Mouse (Mus musculus) left cerebral cortex, postnatal 4 days (tissue): Measurements from ENCODE around the gene Ifnz. TPM values are rescaled to one million over a fixed set of nuclear protein-coding genes. Genes with fewer than 3 reads are reported as not detected.
"Not testable (repeated sequence)": the region's sequence is repeated elsewhere in the genome, so short reads cannot be mapped to it uniquely, and the experiment has no call there.

Experiments
- DNase-seq: peaks from one replicate; pipeline ENCODE4 v3.0.0-alpha.2; 2022
- intact Hi-C: fragments of 180-260 bp; cut with DNase I; formaldehyde crosslinking; loops from one replicate; pipeline ENCODE4 v1.15.1; 2025
- total RNA-seq, 2 experiments: library from RNA; stranded (reverse); gene quantifications; 2 replicates each; pipeline ENCODE4 v1.2.3; 2021

Ifnz gene
- total RNA-seq, 2 experiments from 2014 or later, result not detected

DNA sequence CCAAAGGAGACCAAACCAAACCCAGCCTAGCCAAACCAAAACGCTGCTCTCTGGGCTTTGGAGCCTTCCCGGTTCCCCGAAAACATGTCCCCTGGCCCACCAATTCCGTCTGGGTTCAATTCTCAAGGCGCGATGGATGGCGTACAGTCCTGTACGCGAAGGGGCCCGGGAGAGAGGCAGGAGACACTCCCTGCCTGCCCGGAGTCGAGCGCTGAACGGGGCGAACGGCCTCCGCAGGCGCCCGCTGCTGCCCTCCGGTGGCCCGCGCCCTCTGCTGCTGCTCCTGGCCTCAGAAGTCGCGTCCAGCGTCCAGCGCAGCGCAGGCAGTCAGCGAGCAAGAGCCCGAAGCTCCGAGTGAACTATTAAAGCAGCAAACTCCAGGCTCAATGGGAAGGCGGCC is 404 bp downstream of the Ifnz start:
- DNase-seq, intact Hi-C loops: not testable (repeated sequence)

DNA sequence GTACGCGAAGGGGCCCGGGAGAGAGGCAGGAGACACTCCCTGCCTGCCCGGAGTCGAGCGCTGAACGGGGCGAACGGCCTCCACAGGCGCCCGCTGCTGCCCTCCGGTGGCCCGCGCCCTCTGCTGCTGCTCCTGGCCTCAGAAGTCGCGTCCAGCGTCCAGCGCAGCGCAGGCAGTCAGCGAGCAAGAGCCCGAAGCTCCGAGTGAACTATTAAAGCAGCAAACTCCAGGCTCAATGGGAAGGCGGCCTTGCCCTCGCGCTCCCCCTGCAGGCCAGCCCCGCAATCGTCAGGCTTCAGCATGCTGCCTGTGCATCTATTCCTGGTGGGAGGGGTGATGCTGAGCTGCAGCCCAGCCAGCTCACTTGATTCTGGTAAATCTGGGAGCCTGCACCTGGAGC is 3.5 kb downstream of the Ifnz start, which contains the start of gene Gm13276:
Gm13276 (plus strand) TSS at position 301 of the 400 bp plus-strand sequence.
- DNase-seq, intact Hi-C loops: not testable (repeated sequence)

DNA sequence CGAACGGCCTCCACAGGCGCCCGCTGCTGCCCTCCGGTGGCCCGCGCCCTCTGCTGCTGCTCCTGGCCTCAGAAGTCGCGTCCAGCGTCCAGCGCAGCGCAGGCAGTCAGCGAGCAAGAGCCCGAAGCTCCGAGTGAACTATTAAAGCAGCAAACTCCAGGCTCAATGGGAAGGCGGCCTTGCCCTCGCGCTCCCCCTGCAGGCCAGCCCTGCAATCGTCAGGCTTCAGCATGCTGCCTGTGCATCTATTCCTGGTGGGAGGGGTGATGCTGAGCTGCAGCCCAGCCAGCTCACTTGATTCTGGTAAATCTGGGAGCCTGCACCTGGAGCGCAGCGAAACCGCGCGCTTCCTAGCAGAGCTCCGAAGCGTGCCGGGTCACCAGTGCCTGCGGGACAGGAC is 6.5 kb downstream of the Ifnz start, which contains the start of gene Gm13277:
Gm13277 (plus strand) TSS at position 231 of the 400 bp plus-strand sequence.
- intact Hi-C loops, result not testable (repeated sequence)
- DNase-seq, result peak; percentile 66

- DNase-seq, intact Hi-C loops: not testable (repeated sequence)
Observed at GRCm38 (mm10) chr4:88791250-88791649, 9.3 kb downstream of the Ifnz start, which contains the start of gene Gm13278. Gm13278 (plus strand) TSS chr4:88791550.

- intact Hi-C loops, result not testable (repeated sequence)
- peak; percentile 17 for DNase-seq
Observed at GRCm38 (mm10) chr4:88793936-88794675, 12.2 kb downstream of the Ifnz start, which contains the start of gene Gm13275. Gm13275 (plus strand) TSS chr4:88794487.

DNA sequence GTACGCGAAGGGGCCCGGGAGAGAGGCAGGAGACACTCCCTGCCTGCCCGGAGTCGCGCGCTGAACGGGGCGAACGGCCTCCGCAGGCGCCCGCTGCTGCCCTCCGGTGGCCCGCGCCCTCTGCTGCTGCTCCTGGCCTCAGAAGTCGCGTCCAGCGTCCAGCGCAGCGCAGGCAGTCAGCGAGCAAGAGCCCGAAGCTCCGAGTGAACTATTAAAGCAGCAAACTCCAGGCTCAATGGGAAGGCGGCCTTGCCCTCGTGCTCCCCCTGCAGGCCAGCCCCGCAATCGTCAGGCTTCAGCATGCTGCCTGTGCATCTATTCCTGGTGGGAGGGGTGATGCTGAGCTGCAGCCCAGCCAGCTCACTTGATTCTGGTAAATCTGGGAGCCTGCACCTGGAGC is 15.2 kb downstream of the Ifnz start, which contains the start of gene Gm13279:
Gm13279 (plus strand) TSS at position 301 of the 400 bp plus-strand sequence.
- intact Hi-C loops, result not testable (repeated sequence)

GRCm38 (mm10) chr4:88799365-88799764 is 17.4 kb downstream of the Ifnz start, which contains the start of gene Gm13285:
Gm13285 (plus strand) TSS chr4:88799665.
- DNase-seq, intact Hi-C loops: not testable (repeated sequence)

More for the DNA sequence above, 15.2 kb downstream of the Ifnz start, which contains the start of gene Gm13279:
- not testable (repeated sequence) for DNase-seq

DNA sequence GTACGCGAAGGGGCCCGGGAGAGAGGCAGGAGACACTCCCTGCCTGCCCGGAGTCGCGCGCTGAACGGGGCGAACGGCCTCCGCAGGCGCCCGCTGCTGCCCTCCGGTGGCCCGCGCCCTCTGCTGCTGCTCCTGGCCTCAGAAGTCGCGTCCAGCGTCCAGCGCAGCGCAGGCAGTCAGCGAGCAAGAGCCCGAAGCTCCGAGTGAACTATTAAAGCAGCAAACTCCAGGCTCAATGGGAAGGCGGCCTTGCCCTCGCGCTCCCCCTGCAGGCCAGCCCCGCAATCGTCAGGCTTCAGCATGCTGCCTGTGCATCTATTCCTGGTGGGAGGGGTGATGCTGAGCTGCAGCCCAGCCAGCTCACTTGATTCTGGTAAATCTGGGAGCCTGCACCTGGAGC is 21.0 kb downstream of the Ifnz start, which contains the start of gene Gm13287:
Gm13287 (plus strand) TSS at position 301 of the 400 bp plus-strand sequence.
- DNase-seq, intact Hi-C loops: not testable (repeated sequence)

- intact Hi-C loops, result not testable (repeated sequence)
Observed at GRCm38 (mm10) chr4:88805231-88805630, 23.3 kb downstream of the Ifnz start, which contains the start of gene Gm13288. Gm13288 (plus strand) TSS chr4:88805531.

GRCm38 (mm10) chr4:88805761-88806160 is 23.8 kb downstream of the Ifnz start:
- intact Hi-C loops, result not testable (repeated sequence)
- peak; percentile 9 for DNase-seq

More at GRCm38 (mm10) chr4:88805231-88805630, 23.3 kb downstream of the Ifnz start, which contains the start of gene Gm13288:
- not testable (repeated sequence) for DNase-seq

DNA sequence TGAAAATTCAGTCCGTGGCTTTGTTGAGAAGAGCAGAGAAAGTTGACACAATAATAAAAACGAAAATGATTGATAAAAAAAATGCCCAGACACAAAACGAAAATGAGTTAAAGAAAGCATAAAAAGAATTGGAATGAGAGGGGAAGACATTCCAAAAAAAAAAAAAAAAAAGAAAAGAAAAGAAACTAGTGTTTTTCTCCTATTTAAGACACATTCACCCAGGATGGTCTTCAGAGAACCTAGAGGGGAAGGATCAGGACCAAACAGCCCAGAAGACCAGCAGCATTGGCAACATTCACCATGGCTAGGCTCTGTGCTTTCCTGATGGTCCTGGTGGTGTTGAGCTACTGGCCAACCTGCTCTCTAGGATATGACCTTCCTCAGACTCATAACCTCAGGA is 34.0 kb downstream of the Ifnz start, which contains the start of gene Ifna7:
Ifna7 (plus strand) TSS at position 301 of the 400 bp plus-strand sequence.
- intact Hi-C loops, result no loop called here
- no peak for DNase-seq

GRCm38 (mm10) chr4:88819659-88820058 is 37.7 kb downstream of the Ifnz start, which contains the start of gene Ifna11:
Ifna11 (plus strand) TSS chr4:88819959.
- intact Hi-C loops, result no loop called here
- no peak for DNase-seq

DNA sequence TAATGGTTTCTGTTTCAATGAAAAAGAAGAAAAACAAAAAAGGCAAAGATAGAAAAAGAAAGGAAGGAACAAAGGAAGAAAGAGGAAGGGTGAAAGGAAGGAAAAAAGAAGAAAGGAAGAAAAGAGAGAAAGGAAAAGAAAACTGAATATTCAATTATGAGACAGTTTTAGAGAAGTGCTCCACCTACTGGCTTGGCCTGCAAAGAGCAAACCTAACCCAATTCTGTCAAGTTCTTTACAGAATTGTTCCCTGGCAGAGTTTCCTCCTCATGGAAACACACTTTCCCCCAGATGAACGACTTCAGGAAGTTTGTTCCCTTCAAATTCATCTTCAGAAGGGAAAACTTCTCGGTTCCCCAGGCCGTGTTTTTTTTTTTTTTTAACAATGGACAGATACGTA is 41.1 kb downstream of the Ifnz start:
- peak; percentile 3 for DNase-seq
- intact Hi-C loops, result no loop called here

GRCm38 (mm10) chr4:88827116-88827515 is 45.2 kb downstream of the Ifnz start, which contains the start of gene Ifna6:
Ifna6 (plus strand) TSS chr4:88827416.
- DNase-seq, intact Hi-C loops: not testable (repeated sequence)

GRCm38 (mm10) chr4:88830523-88830922 is 48.6 kb downstream of the Ifnz start:
- intact Hi-C loops, result no loop called here
- peak; percentile 9 for DNase-seq

Other genes with a start within 250 kb of the Ifnz start
- not detected for gene Ifna15, start 223.9 kb upstream of the Ifnz start, total RNA-seq
- not detected for gene Ifna14, start 210.3 kb upstream of the Ifnz start, total RNA-seq
- not detected for gene Ifna9, start 189.7 kb upstream of the Ifnz start, total RNA-seq
- not detected for gene Ifna12, start 178.8 kb upstream of the Ifnz start, total RNA-seq
- not detected for gene C87499, start 147.7 kb upstream of the Ifnz start, total RNA-seq
- not detected for gene Ifna13, start 137.7 kb upstream of the Ifnz start, total RNA-seq
- not detected for gene Ifna16, start 105.2 kb upstream of the Ifnz start, total RNA-seq
- not detected for gene Ifna2, start 98.2 kb upstream of the Ifnz start, total RNA-seq
- gene Ifnab, start 90.8 kb upstream of the Ifnz start, total RNA-seq, result not detected
- gene Gm26566, start 60.3 kb upstream of the Ifnz start, total RNA-seq, result 1 to 10 TPM; 1.5 to 1.7 TPM
- gene Klhl9, start 59.7 kb upstream of the Ifnz start, total RNA-seq, result 100 to 1,000 TPM; 105 to 106 TPM
- gene Gm13271, start 27.3 kb upstream of the Ifnz start, total RNA-seq, result not detected
- not detected for gene Gm13283, start 22.0 kb upstream of the Ifnz start, total RNA-seq
- gene Gm13290, start 8.3 kb upstream of the Ifnz start, total RNA-seq, result not detected
- gene Gm13289, start 5.2 kb upstream of the Ifnz start, total RNA-seq, result not detected
- gene Gm13272, start 2.3 kb upstream of the Ifnz start, total RNA-seq, result not detected
- gene Gm13276, start 3.6 kb downstream of the Ifnz start, total RNA-seq, result not detected
- not detected for gene Gm13277, start 6.5 kb downstream of the Ifnz start, total RNA-seq
- gene Gm13278, start 9.4 kb downstream of the Ifnz start, total RNA-seq, result not detected
- not detected for gene Gm13275, start 12.4 kb downstream of the Ifnz start, total RNA-seq
- gene Gm13279, start 15.3 kb downstream of the Ifnz start, total RNA-seq, result not detected
- under 1 TPM in 1 of 2 experiments, not detected in 1; 0.24 TPM for gene Gm13285, start 17.5 kb downstream of the Ifnz start, total RNA-seq
- not detected for gene Gm13287, start 21.1 kb downstream of the Ifnz start, total RNA-seq
- not detected for gene Gm13288, start 23.4 kb downstream of the Ifnz start, total RNA-seq
- not detected for gene Ifna7, start 34.1 kb downstream of the Ifnz start, total RNA-seq
- gene Ifna11, start 37.8 kb downstream of the Ifnz start, total RNA-seq, result not detected
- gene Ifna6, start 45.3 kb downstream of the Ifnz start, total RNA-seq, result not detected
- gene Ifna5, start 53.4 kb downstream of the Ifnz start, total RNA-seq, result not detected
- not detected for gene Ifna4, start 59.7 kb downstream of the Ifnz start, total RNA-seq
- not detected for gene Ifna1, start 68.0 kb downstream of the Ifnz start, total RNA-seq
- not detected for gene Ifne, start 98.1 kb downstream of the Ifnz start, total RNA-seq